In genomic region chr9:63109020-63109781, GRCm38 (mm10) we compare ENCODE assay signal across 8 mouse cellular contexts. TPM values are rescaled to one million over a fixed set of nuclear protein-coding genes. Genes with fewer than 3 reads are reported as not detected.
DNase-seq lines count a peak whose midpoint lies in the region; ATAC-seq and TF ChIP-seq lines count a peak whose summit lies in the region.

No protein-coding gene starts in this region.

- no peaks in the 10 kb centered on the region for H3K27me3 ChIP-seq in forebrain, postnatal 0 days (ENCODE audit: insufficient read depth, low read length)
- 0 out of 2 replicates have a peak, but pooled peaks cover 6% of the 10 kb centered on the region for H3K27me3 ChIP-seq in liver, embryonic 16.5 days (ENCODE audit: control insufficient read depth, insufficient read depth, low read depth, low read length)
- no peaks in the 10 kb centered on the region for H3K27me3 ChIP-seq in neural tube, embryonic 12.5 days (replicated peaks)
- no peaks in the 10 kb centered on the region for H3K27me3 ChIP-seq in testis, adult 2 months (ENCODE audit: control insufficient read depth, insufficient read depth, low read length)

- TF ChIP-seq CTCF in forebrain, postnatal 0 days (IDR thresholded peaks at IDR 0.05; ENCODE audit: low read depth), result no peak
- TF ChIP-seq CTCF in testis, adult 2 months (IDR thresholded peaks at IDR 0.05; ENCODE audit: control insufficient read depth, insufficient read depth, insufficient replicate concordance, low read depth, low read length), result peak; percentile 18; the same call in 1 of the 2 replicates

- H3K27ac ChIP-seq in forebrain, postnatal 0 days (ENCODE audit: low read depth, low read length), result peak overlapping the region; percentile 70
- peak overlapping the region; percentile 76 for H3K27ac ChIP-seq in liver, embryonic 16.5 days (ENCODE audit: low read length)
- H3K27ac ChIP-seq in neural tube, embryonic 12.5 days, result peak overlapping the region; percentile 60
- H3K27ac ChIP-seq in testis, adult 2 months (ENCODE audit: control insufficient read depth, insufficient read depth, low read depth, low read length), result peak overlapping the region; percentile 82

- no peaks in the 10 kb centered on the region for H3K36me3 ChIP-seq in forebrain, postnatal 0 days (ENCODE audit: insufficient read depth)
- no peaks in the 10 kb centered on the region for H3K36me3 ChIP-seq in liver, embryonic 16.5 days (ENCODE audit: control insufficient read depth, insufficient read depth)
- no peaks in the 10 kb centered on the region for H3K36me3 ChIP-seq in neural tube, embryonic 12.5 days
- H3K36me3 ChIP-seq in testis, adult 2 months (ENCODE audit: control insufficient read depth, insufficient read depth, low read length), result no peaks in the 10 kb centered on the region

- intact Hi-C loops in heart, postnatal 25 days (cut with DNase I), result loop anchor here (2.0 to 5.0 kb wide), 2 partner anchors 34 to 127 kb away; no protein-coding TSS in a partner anchor

- TF ChIP-seq POLR2A in testis, adult 2 months (IDR thresholded peaks at IDR 0.05; ENCODE audit: control insufficient read depth, low read depth, low read length), result 0 out of 2 replicates have a peak, but pooled peaks have one; percentile 9

- peak; percentile 85 for ATAC-seq in forebrain, postnatal 0 days
- ATAC-seq in liver, embryonic 16.5 days (ENCODE audit: low read depth), result peak; percentile 88
- ATAC-seq in neural tube, embryonic 12.5 days (ENCODE audit: low FRiP score, low read depth), result peak; percentile 87

- H3K4me2 ChIP-seq in forebrain, postnatal 0 days (ENCODE audit: low read depth), result peak overlapping the region; percentile 89
- H3K4me2 ChIP-seq in liver, embryonic 16.5 days (ENCODE audit: low read depth, low read length), result peak overlapping the region; percentile 57
- H3K4me2 ChIP-seq in neural tube, embryonic 12.5 days (replicated peaks), result peak overlapping the region; percentile 82

- DNase-seq in ES-CJ7 (ENCODE audit: low read depth, low spot score), result peak; percentile 40
- peak; percentile 70 to 82 for DNase-seq in cerebellum, adult 18-20 months
- DNase-seq in forebrain, postnatal 0 days, result peak; percentile 83
- DNase-seq in heart, postnatal 25 days (ENCODE audit: low spot score), result peak; percentile 94
- DNase-seq in layer of hippocampus, adult 18-20 months (ENCODE audit: low spot score in 2 of 2), result peak; percentile 61 to 92

- H3K9ac ChIP-seq in forebrain, postnatal 0 days, result peak overlapping the region; percentile 53
- peak overlapping the region; percentile 31; the same call in 1 of the 2 replicates for H3K9ac ChIP-seq in liver, embryonic 16.5 days (ENCODE audit: low read depth, low read length)
- peak overlapping the region; percentile 59 for H3K9ac ChIP-seq in neural tube, embryonic 12.5 days

- peak overlapping the region; percentile 47 for H3K4me3 ChIP-seq in forebrain, postnatal 0 days (ENCODE audit: low read depth, low read length)
- peak overlapping the region; percentile 57 for H3K4me3 ChIP-seq in liver, embryonic 16.5 days (ENCODE audit: low read depth, low read length)
- peak overlapping the region; percentile 41 for H3K4me3 ChIP-seq in neural tube, embryonic 12.5 days
- peak overlapping the region; percentile 44 for H3K4me3 ChIP-seq in testis, adult 2 months (ENCODE audit: control insufficient read depth, low read depth, low read length)

- WGBS in forebrain, postnatal 0 days, result 2% methylated on average over 34 of the region's 34 CpGs
- 2% methylated on average over 34 of the region's 34 CpGs for WGBS in liver, embryonic 16.5 days (ENCODE audit: insufficient replicate concordance)
- 2% methylated on average over 34 of the region's 34 CpGs for WGBS in neural tube, embryonic 12.5 days

- no peaks in the 10 kb centered on the region for H3K9me3 ChIP-seq in forebrain, postnatal 0 days (ENCODE audit: low read length)
- no peaks in the 10 kb centered on the region; the same call in 1 of the 2 replicates for H3K9me3 ChIP-seq in liver, embryonic 16.5 days (replicated peaks; ENCODE audit: control insufficient read depth, low read length)
- no peaks in the 10 kb centered on the region for H3K9me3 ChIP-seq in neural tube, embryonic 12.5 days

- H3K4me1 ChIP-seq in forebrain, postnatal 0 days (ENCODE audit: insufficient read depth), result 0 out of 2 replicates have a peak, but pooled peaks cover 7% of the 10 kb centered on the region
- H3K4me1 ChIP-seq in liver, embryonic 16.5 days (ENCODE audit: control insufficient read depth, low read depth, low read length), result no peaks in the 10 kb centered on the region; the same call in 1 of the 2 replicates
- peaks cover 15% of the 10 kb centered on the region for H3K4me1 ChIP-seq in neural tube, embryonic 12.5 days
- H3K4me1 ChIP-seq in testis, adult 2 months (ENCODE audit: control insufficient read depth, insufficient read depth, low read length), result peaks cover 12% of the 10 kb centered on the region

RNA-seq across cellular contexts. Expression of gene Skor1, which starts 39.6 kb away (rescaled TPM):
- total RNA-seq in forebrain, postnatal 0 days (2014; rRNA removed), result 0.69 and 1.0 TPM in 2 replicates
- 0.30 and 0.35 TPM in 2 replicates for polyA plus RNA-seq in forebrain, postnatal 0 days (2015; fragmentation: Nextera tagmentation; extraction: Ambion mirVana)
- not detected for total RNA-seq in heart, postnatal 25 days (2021)
- total RNA-seq in layer of hippocampus, adult 18-20 months (2021), result under 1 TPM; 0.07 to 0.15 TPM
- polyA plus RNA-seq in liver, embryonic 16.5 days (2015; fragmentation: Nextera tagmentation; extraction: Ambion mirVana), result not detected in 2 replicates
- polyA plus RNA-seq in neural tube, embryonic 12.5 days (2016; fragmentation: Nextera tagmentation; extraction: Ambion mirVana), result 39.1 and 47.0 TPM in 2 replicates
- polyA plus RNA-seq in testis, adult 2 months (2012; rRNA removed), result 1.2 and 1.6 TPM in 2 replicates

Comparison
In these comparisons a context has a peak if more than half of its experiments do, and no peak if none do; other contexts are left out.
1. Peak in every context shown above with its lines: DNase-seq, ATAC-seq, H3K4me3 ChIP-seq and H3K27ac ChIP-seq.
2. DNase-seq: peak in every context shown above with its lines; median percentile 94 in heart, postnatal 25 days; 83 in forebrain, postnatal 0 days; 76 in layer of hippocampus, adult 18-20 months; 76 in cerebellum, adult 18-20 months; 40 in ES-CJ7.
3. RNA of gene Skor1, which starts 39.6 kb away (polyA plus RNA-seq): 39.1 to 47.0 TPM in neural tube, embryonic 12.5 days; 1.2 to 1.6 TPM in testis, adult 2 months, 0.30 to 0.35 TPM in forebrain, postnatal 0 days and not detected in liver, embryonic 16.5 days; every median in the first group is over 10 times any median in the second.